Comparison of ENCODE assay signal across 8 mouse cellular contexts in genomic region chr5:96997802-96998565, GRCm38 (mm10). TPM values are rescaled to one million over a fixed set of nuclear protein-coding genes. Genes with fewer than 3 reads are reported as not detected.
DNase-seq lines count a peak whose midpoint lies in the region; ATAC-seq and TF ChIP-seq lines count a peak whose summit lies in the region.

No protein-coding gene starts in this region.

- under 1% methylated on average over 75 of the region's 75 CpGs for WGBS in heart, embryonic 12.5 days
- 0% methylated on average over 67 of the region's 75 CpGs for WGBS in kidney, postnatal 0 days
- under 1% methylated on average over 65 of the region's 75 CpGs for WGBS in macrophage (ENCODE audit: missing documents)

- ATAC-seq in heart, embryonic 12.5 days (ENCODE audit: insufficient number of reproducible peaks, low FRiP score), result peak; percentile 38
- ATAC-seq in kidney, postnatal 0 days (replicated peaks; ENCODE audit: low FRiP score, low read depth), result peak; percentile 5; the same call in 1 of the 2 replicates

- no peaks in the 10 kb centered on the region for H3K36me3 ChIP-seq in heart, embryonic 12.5 days
- no peaks in the 10 kb centered on the region for H3K36me3 ChIP-seq in kidney, postnatal 0 days (ENCODE audit: insufficient read depth, low read length)
- H3K36me3 ChIP-seq in macrophage (ENCODE audit: inconsistent target), result no peaks in the 10 kb centered on the region

- H3K9me3 ChIP-seq in heart, embryonic 12.5 days (replicated peaks), result no peaks in the 10 kb centered on the region
- no peaks in the 10 kb centered on the region for H3K9me3 ChIP-seq in kidney, postnatal 0 days (replicated peaks; ENCODE audit: low read length)

- H3K27ac ChIP-seq in embryonic fibroblast, embryonic 13.5 days (ENCODE audit: insufficient read depth, low read length), result peak overlapping the region; percentile 80; the same call in 1 of the 2 replicates
- peak overlapping the region; percentile 94 for H3K27ac ChIP-seq in heart, embryonic 12.5 days (ENCODE audit: poor library complexity, severe bottlenecking)
- peak overlapping the region; percentile 93 for H3K27ac ChIP-seq in kidney, postnatal 0 days
- H3K27ac ChIP-seq in macrophage, result peak overlapping the region; percentile 63

- TF ChIP-seq POLR2A in embryonic fibroblast, embryonic 13.5 days (IDR thresholded peaks at IDR 0.05; ENCODE audit: low read depth, low read length), result no peak

- peak overlapping the region; percentile 92 for H3K9ac ChIP-seq in heart, embryonic 12.5 days
- H3K9ac ChIP-seq in kidney, postnatal 0 days (ENCODE audit: low read depth, low read length), result peak overlapping the region; percentile 86

- H3K4me3 ChIP-seq in embryonic fibroblast, embryonic 13.5 days (ENCODE audit: insufficient read depth, low read length), result peak overlapping the region; percentile 69
- peak overlapping the region; percentile 91 for H3K4me3 ChIP-seq in heart, embryonic 12.5 days
- peak overlapping the region; percentile 88 for H3K4me3 ChIP-seq in kidney, postnatal 0 days (replicated peaks; ENCODE audit: low read depth, low read length)
- H3K4me3 ChIP-seq in macrophage (ENCODE audit: inconsistent target), result peak overlapping the region; percentile 90

- H3K79me2 ChIP-seq in macrophage (ENCODE audit: inconsistent target), result peaks cover 50% of the 10 kb centered on the region

- TF ChIP-seq CTCF in embryonic fibroblast, embryonic 13.5 days (IDR thresholded peaks at IDR 0.05; ENCODE audit: borderline replicate concordance, insufficient read depth, low read length), result no peak
- TF ChIP-seq CTCF in kidney, postnatal 0 days (IDR thresholded peaks at IDR 0.05; ENCODE audit: low read depth), result no peak

- peaks cover 14% of the 10 kb centered on the region for H3K4me1 ChIP-seq in embryonic fibroblast, embryonic 13.5 days (ENCODE audit: control insufficient read depth, insufficient read depth, low read length)
- peaks cover 21% of the 10 kb centered on the region for H3K4me1 ChIP-seq in heart, embryonic 12.5 days (replicated peaks)
- peaks cover 12% of the 10 kb centered on the region; the same call in 1 of the 2 replicates for H3K4me1 ChIP-seq in kidney, postnatal 0 days (replicated peaks; ENCODE audit: insufficient read depth, low read length)

- H3K4me2 ChIP-seq in heart, embryonic 12.5 days, result peak overlapping the region; percentile 79
- peak overlapping the region; percentile 75 for H3K4me2 ChIP-seq in kidney, postnatal 0 days (ENCODE audit: low read length)

- H3K27me3 ChIP-seq in heart, embryonic 12.5 days (replicated peaks), result peaks cover 11% of the 10 kb centered on the region
- no peaks in the 10 kb centered on the region for H3K27me3 ChIP-seq in kidney, postnatal 0 days (ENCODE audit: insufficient read depth, low read length)

- DNase-seq in layer of hippocampus, adult 11-12 months (ENCODE audit: low spot score), result peak; percentile 40
- no peak for DNase-seq in layer of hippocampus, adult 9-10 months (ENCODE audit: low spot score)
- DNase-seq in adrenal gland, postnatal 36 days, result peak; percentile 67 to 70
- peak; percentile 52 for DNase-seq in kidney, postnatal 0 days (ENCODE audit: low spot score)
- peak; percentile 28 for DNase-seq in right cerebral cortex, postnatal 25 days

RNA-seq across cellular contexts. Expression of gene Bmp2k, which starts 0.5 kb away (rescaled TPM):
- total RNA-seq in adrenal gland, postnatal 36 days (2021), result 10 to 100 TPM; 31.1 to 51.6 TPM
- 13.5 and 13.6 TPM in 2 replicates for polyA plus RNA-seq in embryonic fibroblast, embryonic 13.5 days (2011; ENCODE audit: insufficient read length, low read depth, missing spikeins)
- polyA plus RNA-seq in heart, embryonic 12.5 days (2016; fragmentation: Nextera tagmentation; extraction: Ambion mirVana), result 9.9 and 10.6 TPM in 2 replicates
- polyA plus RNA-seq in kidney, postnatal 0 days (2015; fragmentation: Nextera tagmentation; extraction: Ambion mirVana), result 11.3 and 11.9 TPM in 2 replicates
- total RNA-seq in macrophage (2018; cell fraction: chromatin; rRNA removed), result 10 to 100 TPM; 26.5 to 99.2 (median 48.9) TPM
- 10 to 100 TPM; 26.3 to 61.1 (median 41.1) TPM for total RNA-seq in macrophage (2018; cell fraction: cytosol; rRNA removed)
- total RNA-seq in macrophage (2018; cell fraction: nucleus; rRNA removed), result 10 to 100 TPM; 29.2 to 88.9 (median 46.5) TPM
- polyA plus RNA-seq in macrophage (2018), result 22.1 to 36.8 TPM (median 22.3 TPM) in 3 replicates
